Mouse (Mus musculus): ENCODE data around the gene Nfkbib.

Nfkbib gene

GRCm38 (mm10) chr7:28799994-28800393, 32.7 kb upstream of the Nfkbib start:
- no peak for DNase-seq (ENCODE audit: low spot score)

- DNase-seq (ENCODE audit: low spot score) = peak; percentile 89
These were observed 29.3 kb upstream of the Nfkbib start for GRCm38 (mm10) chr7:28796562-28796975.

GRCm38 (mm10) chr7:28795832-28796231, 28.5 kb upstream of the Nfkbib start:
- no peak for DNase-seq (ENCODE audit: low spot score)

GRCm38 (mm10) chr7:28794496-28794895, 27.2 kb upstream of the Nfkbib start:
- DNase-seq (ENCODE audit: low spot score) = no peak

GRCm38 (mm10) chr7:28793834-28794233, 26.5 kb upstream of the Nfkbib start:
- peak; percentile 58 for DNase-seq (ENCODE audit: low spot score)

- DNase-seq (ENCODE audit: low spot score) = no peak
These were observed 25.3 kb upstream of the Nfkbib start for GRCm38 (mm10) chr7:28792391-28793185.

- no peak for DNase-seq (ENCODE audit: low spot score)
These were observed 24.4 kb upstream of the Nfkbib start for GRCm38 (mm10) chr7:28791706-28792105.

GRCm38 (mm10) chr7:28790066-28790806, 22.9 kb upstream of the Nfkbib start:
- DNase-seq (ENCODE audit: low spot score) = no peak

GRCm38 (mm10) chr7:28789235-28789634, 21.9 kb upstream of the Nfkbib start:
- DNase-seq (ENCODE audit: low spot score) = no peak

GRCm38 (mm10) chr7:28788307-28789195, 21.2 kb upstream of the Nfkbib start, which contains the start of gene Rinl:
TSS of gene Rinl (plus strand) at chr7:28788969.
- DNase-seq (ENCODE audit: low spot score) = peak; percentile 63

GRCm38 (mm10) chr7:28787884-28788283, 20.6 kb upstream of the Nfkbib start:
- DNase-seq (ENCODE audit: low spot score) = no peak

- no peak for DNase-seq (ENCODE audit: low spot score)
These were observed 17.8 kb upstream of the Nfkbib start for GRCm38 (mm10) chr7:28785161-28785560.

- peak; percentile 57 for DNase-seq (ENCODE audit: low spot score)
These were observed 13.9 kb upstream of the Nfkbib start for GRCm38 (mm10) chr7:28781261-28781663.

GRCm38 (mm10) chr7:28780857-28781256, 13.5 kb upstream of the Nfkbib start:
- no peak for DNase-seq (ENCODE audit: low spot score)

- peak; percentile 89 for DNase-seq (ENCODE audit: low spot score)
These were observed 12.9 kb upstream of the Nfkbib start for GRCm38 (mm10) chr7:28780067-28780658.

- DNase-seq (ENCODE audit: low spot score) = no peak
These were observed 11.5 kb upstream of the Nfkbib start for GRCm38 (mm10) chr7:28778825-28779224.

GRCm38 (mm10) chr7:28775129-28775528, 7.8 kb upstream of the Nfkbib start:
- no peak for DNase-seq (ENCODE audit: low spot score)

- DNase-seq (ENCODE audit: low spot score) = no peak
These were observed 6.9 kb upstream of the Nfkbib start for GRCm38 (mm10) chr7:28774164-28774563.

GRCm38 (mm10) chr7:28773163-28773562, 5.9 kb upstream of the Nfkbib start:
- DNase-seq (ENCODE audit: low spot score) = no peak

- no peak for DNase-seq (ENCODE audit: low spot score)
These were observed 4.6 kb upstream of the Nfkbib start for GRCm38 (mm10) chr7:28771867-28772266.

GRCm38 (mm10) chr7:28770309-28770708, 3.0 kb upstream of the Nfkbib start:
- DNase-seq (ENCODE audit: low spot score) = no peak

Measured in lung, postnatal 25 days (tissue).